Mouse (Mus musculus): Measurements from ENCODE around the gene 1700028J19Rik. TPM values are rescaled to one million over a fixed set of nuclear protein-coding genes. Genes with fewer than 3 reads are reported as not detected.
A peak's percentile ranks its signal among the peaks of the same experiment; 100 is the strongest.

1700028J19Rik gene
- 1.4 TPM in 2 replicates for polyA plus RNA-seq (2015; fragmentation: Nextera tagmentation; extraction: Ambion mirVana)

- Histone ChIP-seq H3K4me2 (peak within 1 kb of the TSS; percentile 79), H3K9me3 (no peaks in the 10 kb centered on the region), H3K4me1 (peaks cover 28% of the 10 kb centered on the region), H3K9ac (peak within 1 kb of the TSS; percentile 89), H3K27me3 (no peaks in the 10 kb centered on the region), H3K36me3 (peaks cover 34% of the 10 kb centered on the region), H3K4me3 (peak within 1 kb of the TSS; percentile 91), H3K27ac (peak within 1 kb of the TSS; percentile 93)
- peak; percentile 85 for ATAC-seq (ENCODE audit: insufficient number of reproducible peaks, insufficient read depth, low FRiP score, low TSS enrichment, low read depth)
- under 1% methylated on average over 62 of the region's 62 CpGs for WGBS
These were observed at the start of gene 1700028J19Rik, which contains the start of gene 2410002F23Rik for GRCm38 (mm10) chr7:44246055-44246983. Gene 1700028J19Rik (minus strand): TSS chr7:44246695. Gene 2410002F23Rik (plus strand): TSS chr7:44246722.

GRCm38 (mm10) chr7:44291418-44291817 is 44.9 kb upstream of the 1700028J19Rik start:
- H3K9ac ChIP-seq = no peak overlapping the region
- 51% methylated on average over 4 of the region's 4 CpGs for WGBS

GRCm38 (mm10) chr7:44290986-44291385 is 44.5 kb upstream of the 1700028J19Rik start:
- H3K4me3 ChIP-seq = no peak overlapping the region
- no peak overlapping the region for H3K27ac ChIP-seq
- no peak overlapping the region for H3K9ac ChIP-seq
- ATAC-seq (ENCODE audit: insufficient number of reproducible peaks, insufficient read depth, low FRiP score, low TSS enrichment, low read depth) = no peak
- no peaks in the 10 kb centered on the region for H3K36me3 ChIP-seq
- H3K27me3 ChIP-seq = peaks cover 5% of the 10 kb centered on the region; the same call in 1 of the 2 replicates
- H3K9me3 ChIP-seq = peaks cover 6% of the 10 kb centered on the region; the same call in 1 of the 2 replicates
- no peaks in the 10 kb centered on the region for H3K4me1 ChIP-seq
- no peak overlapping the region for H3K4me2 ChIP-seq
- 76% methylated on average over 4 of the region's 4 CpGs for WGBS

More at GRCm38 (mm10) chr7:44291418-44291817, 44.9 kb upstream of the 1700028J19Rik start:
- Histone ChIP-seq H3K27me3 (peaks cover 5% of the 10 kb centered on the region; the same call in 1 of the 2 replicates), H3K4me3 (no peak overlapping the region), H3K27ac (no peak overlapping the region), H3K4me1 (no peaks in the 10 kb centered on the region), H3K4me2 (no peak overlapping the region), H3K36me3 (no peaks in the 10 kb centered on the region), H3K9me3 (peaks cover 8% of the 10 kb centered on the region; the same call in 1 of the 2 replicates)
- ATAC-seq (ENCODE audit: insufficient number of reproducible peaks, insufficient read depth, low FRiP score, low TSS enrichment, low read depth) = no peak

- 73% methylated on average over 7 of the region's 7 CpGs for WGBS
- Histone ChIP-seq H3K27me3 (peaks cover 5% of the 10 kb centered on the region), H3K36me3 (no peaks in the 10 kb centered on the region), H3K9ac (no peak overlapping the region), H3K4me3 (no peak overlapping the region), H3K27ac (no peak overlapping the region), H3K4me2 (no peak overlapping the region), H3K9me3 (peaks cover 6% of the 10 kb centered on the region; the same call in 1 of the 2 replicates), H3K4me1 (no peaks in the 10 kb centered on the region)
- ATAC-seq (ENCODE audit: insufficient number of reproducible peaks, insufficient read depth, low FRiP score, low TSS enrichment, low read depth) = no peak
These were observed 41.3 kb upstream of the 1700028J19Rik start for GRCm38 (mm10) chr7:44287760-44288159.

- Histone ChIP-seq H3K4me3 (no peak overlapping the region), H3K36me3 (no peaks in the 10 kb centered on the region), H3K4me1 (no peaks in the 10 kb centered on the region), H3K9ac (no peak overlapping the region), H3K9me3 (peaks cover 5% of the 10 kb centered on the region; the same call in 1 of the 2 replicates), H3K27me3 (peaks cover 7% of the 10 kb centered on the region; the same call in 1 of the 2 replicates), H3K4me2 (no peak overlapping the region), H3K27ac (no peak overlapping the region)
- WGBS = 83% methylated on average over 7 of the region's 7 CpGs
- no peak for ATAC-seq (ENCODE audit: insufficient number of reproducible peaks, insufficient read depth, low FRiP score, low TSS enrichment, low read depth)
These were observed 35.1 kb upstream of the 1700028J19Rik start for GRCm38 (mm10) chr7:44281586-44281985.

GRCm38 (mm10) chr7:44280959-44281358 is 34.5 kb upstream of the 1700028J19Rik start:
- Histone ChIP-seq H3K4me3 (no peak overlapping the region), H3K9ac (no peak overlapping the region), H3K27me3 (peaks cover 7% of the 10 kb centered on the region), H3K27ac (no peak overlapping the region), H3K4me1 (no peaks in the 10 kb centered on the region), H3K4me2 (no peak overlapping the region), H3K9me3 (peaks cover 5% of the 10 kb centered on the region; the same call in 1 of the 2 replicates), H3K36me3 (no peaks in the 10 kb centered on the region)
- WGBS = 63% methylated on average over 1 of the region's 1 CpGs
- ATAC-seq (ENCODE audit: insufficient number of reproducible peaks, insufficient read depth, low FRiP score, low TSS enrichment, low read depth) = no peak

GRCm38 (mm10) chr7:44277250-44277622 is 30.7 kb upstream of the 1700028J19Rik start:
- Histone ChIP-seq H3K4me3 (no peak overlapping the region), H3K4me2 (no peak overlapping the region), H3K27ac (no peak overlapping the region), H3K9me3 (peaks cover 5% of the 10 kb centered on the region; the same call in 1 of the 2 replicates), H3K9ac (no peak overlapping the region), H3K4me1 (no peaks in the 10 kb centered on the region), H3K27me3 (peaks cover 31% of the 10 kb centered on the region), H3K36me3 (no peaks in the 10 kb centered on the region)
- no peak for ATAC-seq (ENCODE audit: insufficient number of reproducible peaks, insufficient read depth, low FRiP score, low TSS enrichment, low read depth)
- 43% methylated on average over 2 of the region's 2 CpGs for WGBS

GRCm38 (mm10) chr7:44276461-44277249 is 30.2 kb upstream of the 1700028J19Rik start:
- H3K9me3 ChIP-seq = peaks cover 5% of the 10 kb centered on the region; the same call in 1 of the 2 replicates
- H3K9ac ChIP-seq = no peak overlapping the region
- H3K36me3 ChIP-seq = no peaks in the 10 kb centered on the region
- WGBS = 75% methylated on average over 9 of the region's 10 CpGs
- H3K4me1 ChIP-seq = no peaks in the 10 kb centered on the region
- H3K4me2 ChIP-seq = no peak overlapping the region
- no peak overlapping the region for H3K4me3 ChIP-seq
- H3K27me3 ChIP-seq = peaks cover 34% of the 10 kb centered on the region
- ATAC-seq (ENCODE audit: insufficient number of reproducible peaks, insufficient read depth, low FRiP score, low TSS enrichment, low read depth) = no peak
- H3K27ac ChIP-seq = no peak overlapping the region

GRCm38 (mm10) chr7:44275546-44275945 is 29.1 kb upstream of the 1700028J19Rik start:
- H3K9ac ChIP-seq = no peak overlapping the region
- peaks cover 5% of the 10 kb centered on the region; the same call in 1 of the 2 replicates for H3K9me3 ChIP-seq
- H3K27ac ChIP-seq = no peak overlapping the region
- H3K4me1 ChIP-seq = no peaks in the 10 kb centered on the region
- 79% methylated on average over 3 of the region's 3 CpGs for WGBS
- H3K4me3 ChIP-seq = no peak overlapping the region
- H3K27me3 ChIP-seq = peaks cover 34% of the 10 kb centered on the region
- no peak overlapping the region for H3K4me2 ChIP-seq
- ATAC-seq (ENCODE audit: insufficient number of reproducible peaks, insufficient read depth, low FRiP score, low TSS enrichment, low read depth) = no peak
- no peaks in the 10 kb centered on the region for H3K36me3 ChIP-seq

GRCm38 (mm10) chr7:44274096-44274495 is 27.6 kb upstream of the 1700028J19Rik start:
- H3K9me3 ChIP-seq = peaks cover 5% of the 10 kb centered on the region; the same call in 1 of the 2 replicates
- peaks cover 34% of the 10 kb centered on the region for H3K27me3 ChIP-seq
- ATAC-seq (ENCODE audit: insufficient number of reproducible peaks, insufficient read depth, low FRiP score, low TSS enrichment, low read depth) = no peak
- no peaks in the 10 kb centered on the region for H3K36me3 ChIP-seq
- no peaks in the 10 kb centered on the region for H3K4me1 ChIP-seq
- H3K4me3 ChIP-seq = no peak overlapping the region
- H3K4me2 ChIP-seq = no peak overlapping the region
- H3K27ac ChIP-seq = no peak overlapping the region
- 34% methylated on average over 11 of the region's 11 CpGs for WGBS
- no peak overlapping the region for H3K9ac ChIP-seq

- H3K27ac ChIP-seq = no peak overlapping the region
- H3K36me3 ChIP-seq = no peaks in the 10 kb centered on the region
- WGBS = 74% methylated on average over 7 of the region's 7 CpGs
- H3K27me3 ChIP-seq = peaks cover 32% of the 10 kb centered on the region
- no peak overlapping the region for H3K4me2 ChIP-seq
- H3K4me1 ChIP-seq = no peaks in the 10 kb centered on the region
- no peak overlapping the region for H3K4me3 ChIP-seq
- H3K9me3 ChIP-seq = peaks cover 5% of the 10 kb centered on the region; the same call in 1 of the 2 replicates
- ATAC-seq (ENCODE audit: insufficient number of reproducible peaks, insufficient read depth, low FRiP score, low TSS enrichment, low read depth) = no peak
- H3K9ac ChIP-seq = no peak overlapping the region
These were observed 27.0 kb upstream of the 1700028J19Rik start for GRCm38 (mm10) chr7:44273446-44273845.
